Comparison of ENCODE assay signal across 10 mouse cellular contexts in genomic region chr3:152355361-152355760, GRCm38 (mm10). TPM values are rescaled to one million over a fixed set of nuclear protein-coding genes. Genes with fewer than 3 reads are reported as not detected.
A peak's percentile ranks its signal among the peaks of the same experiment; 100 is the strongest.
DNase-seq lines count a peak whose midpoint lies in the region; ATAC-seq lines count a peak whose summit lies in the region.
"Had no signal": no experiment of that assay in that cellular context is flagged by ENCODE, and none has a peak within 500 bp of the region (broad histone marks: within the 10 kb centered on the region; RNA-seq: fewer than 3 reads in every experiment).

No protein-coding gene starts in this region.

- H3K9me3 ChIP-seq in megakaryocyte, embryonic 14.5 days, result peaks cover 3% of the 10 kb centered on the region; the same call in 1 of the 2 replicates
- H3K9me3 ChIP-seq: embryonic facial prominence, embryonic 12.5 days had no signal

- H3K4me3 ChIP-seq in megakaryocyte, embryonic 14.5 days (replicated peaks), result peak overlapping the region; percentile 87
- H3K4me3 ChIP-seq: embryonic facial prominence, embryonic 12.5 days had no signal

- H3K4me1 ChIP-seq in megakaryocyte, embryonic 14.5 days, result peaks cover 84% of the 10 kb centered on the region

- peaks cover 68% of the 10 kb centered on the region for H3K36me3 ChIP-seq in megakaryocyte, embryonic 14.5 days (replicated peaks; ENCODE audit: low read length)

- DNase-seq in embryo, embryonic 10 days (ENCODE audit: low spot score), result peak; percentile 20
- DNase-seq in embryo, embryonic 9.5 days (ENCODE audit: extremely low spot score), result no peak
- DNase-seq in MN1 (ENCODE audit: low spot score), result no peak
- no peak for DNase-seq in layer of hippocampus, adult 9-10 months (ENCODE audit: low spot score)
- DNase-seq in layer of hippocampus, postnatal 36 days, result no peak

- no peaks in the 10 kb centered on the region for H3K27me3 ChIP-seq in megakaryocyte, embryonic 14.5 days (replicated peaks)
- H3K27me3 ChIP-seq: embryonic facial prominence, embryonic 12.5 days had no signal

- ATAC-seq in CD4-positive, CD25-positive, alpha-beta regulatory T cell, adult 4 months, result peak; percentile 75
- peak; percentile 90 for ATAC-seq in erythroid progenitor cell, adult 5-6 weeks (replicated peaks; ENCODE audit: low FRiP score, poor library complexity, severe bottlenecking)
- ATAC-seq: hindbrain, postnatal 0 days had no signal

RNA-seq across cellular contexts. Expression of gene Usp33, which starts 9.1 kb away (rescaled TPM):
- polyA plus RNA-seq in CD4-positive, CD25-positive, alpha-beta regulatory T cell, adult 4 months (2017; shearing (Covaris generic)), result 10 to 100 TPM; 33.9 to 35.5 TPM
- 56.6 and 66.7 TPM in 2 replicates for total RNA-seq in erythroid progenitor cell, adult 5-6 weeks (2015; ENCODE audit: low replicate concordance)
- 82.3 and 102 TPM in 2 replicates for total RNA-seq in erythroid progenitor cell, adult 5-6 weeks (2017; ENCODE audit: low replicate concordance)
- polyA plus RNA-seq in megakaryocyte, embryonic 14.5 days (2012; ENCODE audit: insufficient read depth, low replicate concordance), result 2.2 TPM in 1 of 2 replicates, not detected in the other
- total RNA-seq in layer of hippocampus, postnatal 36 days (2021), result 100 to 1,000 TPM; 127 to 132 TPM

RNA-seq across cellular contexts. Expression of gene Miga1, which starts 15.2 kb away (rescaled TPM):
- 1 to 10 TPM; 8.0 TPM for polyA plus RNA-seq in CD4-positive, CD25-positive, alpha-beta regulatory T cell, adult 4 months (2017; shearing (Covaris generic))
- total RNA-seq in erythroid progenitor cell, adult 5-6 weeks (2015; ENCODE audit: low replicate concordance), result 2.1 and 6.5 TPM in 2 replicates
- 2.3 and 3.3 TPM in 2 replicates for total RNA-seq in erythroid progenitor cell, adult 5-6 weeks (2017; ENCODE audit: low replicate concordance)
- polyA plus RNA-seq in megakaryocyte, embryonic 14.5 days (2012; ENCODE audit: insufficient read depth, low replicate concordance), result 5.2 TPM in 1 of 2 replicates, not detected in the other
- 10 to 100 TPM; 74.4 to 82.9 TPM for total RNA-seq in layer of hippocampus, postnatal 36 days (2021)

RNA-seq across cellular contexts. Expression of gene Zzz3, which starts 39.9 kb away (rescaled TPM):
- 10 to 100 TPM; 33.7 to 34.7 TPM for polyA plus RNA-seq in CD4-positive, CD25-positive, alpha-beta regulatory T cell, adult 4 months (2017; shearing (Covaris generic))
- total RNA-seq in erythroid progenitor cell, adult 5-6 weeks (2015; ENCODE audit: low replicate concordance), result 43.2 and 55.3 TPM in 2 replicates
- 42.9 and 44.8 TPM in 2 replicates for total RNA-seq in erythroid progenitor cell, adult 5-6 weeks (2017; ENCODE audit: low replicate concordance)
- polyA plus RNA-seq in megakaryocyte, embryonic 14.5 days (2012; ENCODE audit: insufficient read depth, low replicate concordance), result 2.3 and 3.9 TPM in 2 replicates
- total RNA-seq in layer of hippocampus, postnatal 36 days (2021), result 10 to 100 TPM; 46.1 to 48.2 TPM

Comparison
In these comparisons a context has a peak if more than half of its experiments do, and no peak if none do; other contexts are left out.
1. RNA of gene Miga1, which starts 15.2 kb away (total RNA-seq): 74.4 to 82.9 TPM in layer of hippocampus, postnatal 36 days; 2.1 to 6.5 TPM in erythroid progenitor cell, adult 5-6 weeks; every median in the first group is over 10 times any median in the second.